13 mouse cellular contexts compared by ENCODE assay signal in genomic region chr16:54041973-54042372, GRCm38 (mm10).
"Had no signal": no experiment of that assay in that cellular context is flagged by ENCODE, and none has a peak within 500 bp of the region (broad histone marks: within the 10 kb centered on the region; RNA-seq: fewer than 3 reads in every experiment).

No protein-coding gene starts in this region.

- H3K36me3 ChIP-seq: limb, embryonic 13.5 days; neural tube, embryonic 12.5 days; stomach, embryonic 15.5 days had no signal

- H3K27me3 ChIP-seq: limb, embryonic 13.5 days; neural tube, embryonic 12.5 days; stomach, embryonic 15.5 days had no signal

- H3K4me3 ChIP-seq: limb, embryonic 13.5 days; neural tube, embryonic 12.5 days; stomach, embryonic 15.5 days had no signal

- DNase-seq: kidney, adult 9 months; kidney, postnatal 36 days; layer of hippocampus, postnatal 36 days; left cerebral cortex, postnatal 4 days; lung, adult 18-20 months; midbrain, embryonic 14.5 days; retina, postnatal 1 day; right cerebral cortex, postnatal 14 days; thymus, adult 2 months; thymus, postnatal 36 days had no signal
